Mouse (Mus musculus) liver, adult 2 months (tissue): Measurements from ENCODE around the gene Klf11. TPM values are rescaled to one million over a fixed set of nuclear protein-coding genes. Genes with fewer than 3 reads are reported as not detected.
"Not testable (repeated sequence)": the region's sequence is repeated elsewhere in the genome, so short reads cannot be mapped to it uniquely, and the experiment has no call there.

Experiments
- DNase-seq: peaks from one replicate; pipeline ENCODE4 v3.0.0-alpha.2; 2011; ENCODE audit warnings: low read depth, low spot score; ENCODE audit errors: extremely low read depth
- H3K27ac ChIP-seq: fragments of 200-500 bp; replicated peaks from 2 replicates; pipeline ENCODE4 v1.5.1; 2012; ENCODE audit warnings: low read depth, mild to moderate bottlenecking, control low read depth, inconsistent platforms, low read length; ENCODE audit not compliant: insufficient read depth
- H3K27me3 ChIP-seq: fragments of 200-500 bp; 2 replicates; pipeline ENCODE4 v1.6.1; 2012; ENCODE audit warnings: mild to moderate bottlenecking, moderate library complexity, low read length, inconsistent platforms; ENCODE audit not compliant: control insufficient read depth, insufficient read depth
- H3K36me3 ChIP-seq: fragments of 200-500 bp; 2 replicates; pipeline ENCODE4 v1.6.1; 2012; ENCODE audit warnings: low read length, inconsistent platforms; ENCODE audit not compliant: control insufficient read depth, insufficient read depth
- H3K4me1 ChIP-seq: fragments of 200-500 bp; 2 replicates; pipeline ENCODE4 v1.6.1; 2011; ENCODE audit warnings: low read length; ENCODE audit not compliant: control insufficient read depth, insufficient read depth
- H3K4me3 ChIP-seq: fragments of 200-500 bp; 2 replicates; pipeline ENCODE4 v1.5.1; 2011; ENCODE audit warnings: low read depth, mild to moderate bottlenecking, control low read depth, low read length, moderate library complexity; ENCODE audit not compliant: insufficient read depth
- H3K79me2 ChIP-seq: fragments of 200-500 bp; 2 replicates; pipeline ENCODE4 v1.6.1; 2012; ENCODE audit warnings: inconsistent platforms, mild to moderate bottlenecking, low read length, moderate library complexity; ENCODE audit not compliant: control insufficient read depth, insufficient read depth
- H3K9ac ChIP-seq: fragments of 200-500 bp; 2 replicates; pipeline ENCODE4 v1.6.1; 2012; ENCODE audit warnings: low read depth, mild to moderate bottlenecking, control low read depth, inconsistent platforms, low read length
- CTCF ChIP-seq: fragments of 200-500 bp; IDR thresholded peaks from 2 replicates; pipeline ENCODE4 v1.5.1; 2011; ENCODE audit warnings: low read depth, low read length, control low read depth
- POLR2A ChIP-seq: fragments of 200-500 bp; IDR thresholded peaks from 2 replicates; pipeline ENCODE4 v1.6.1; 2011; ENCODE audit warnings: low read length, control low read depth; ENCODE audit not compliant: insufficient read depth; ENCODE audit errors: extremely low read depth
- WGBS: fragments of 180-500 bp; shearing (Covaris S2); methylation state at CpG from one replicate; pipeline ENCODE4 v1.1.7; 2018; 5-methylcytosine and 5-hydroxymethylcytosine counted together
- polyA plus RNA-seq: library from polyadenylated mRNA; depleted of rRNA; stranded (reverse); fragments of >200 nt; gene quantifications from 2 replicates; pipeline ENCODE4 v1.2.3, GENCODE M21; 2012
- total RNA-seq: library from RNA; depleted of rRNA; stranded (reverse); fragments of >200 nt; gene quantifications from 2 replicates; pipeline ENCODE4 v1.2.3, GENCODE M21; 2014

Klf11 gene
- total and polyA plus RNA-seq, 2 experiments: 2.8 to 5.9 TPM

GRCm38 (mm10) chr12:24699578-24699977 lies 48.5 kb downstream of the Klf11 start:
- Histone ChIP-seq H3K27ac (no peak overlapping the region), H3K79me2 (no peaks in the 10 kb centered on the region), H3K4me1 (no peaks in the 10 kb centered on the region), H3K4me3 (no peak overlapping the region), H3K36me3 (no peaks in the 10 kb centered on the region), H3K27me3 (no peaks in the 10 kb centered on the region), H3K9ac (no peak overlapping the region)
- 84% methylated on average over 10 of the region's 10 CpGs for WGBS
- no peak for DNase-seq
- no peak for TF ChIP-seq CTCF
- no peak for TF ChIP-seq POLR2A

- WGBS: 81% methylated on average over 9 of the region's 9 CpGs
- H3K4me1 ChIP-seq, H3K36me3 ChIP-seq, H3K79me2 ChIP-seq, DNase-seq, H3K27me3 ChIP-seq, H3K27ac ChIP-seq, H3K9ac ChIP-seq, H3K4me3 ChIP-seq: not testable (repeated sequence)
These were observed 50.5 kb downstream of the Klf11 start for GRCm38 (mm10) chr12:24701621-24702020.

- TF ChIP-seq CTCF: no peak
- TF ChIP-seq POLR2A: no peak
- Histone ChIP-seq H3K4me1 (peaks cover 2% of the 10 kb centered on the region; the same call in 1 of the 2 replicates), H3K27me3 (no peaks in the 10 kb centered on the region), H3K36me3 (no peaks in the 10 kb centered on the region), H3K9ac (no peak overlapping the region), H3K27ac (no peak overlapping the region), H3K79me2 (no peaks in the 10 kb centered on the region), H3K4me3 (no peak overlapping the region)
- DNase-seq: no peak
- 83% methylated on average over 3 of the region's 3 CpGs for WGBS
These were observed 51.9 kb downstream of the Klf11 start for GRCm38 (mm10) chr12:24703013-24703412.

- Histone ChIP-seq H3K27me3 (no peaks in the 10 kb centered on the region), H3K79me2 (no peaks in the 10 kb centered on the region), H3K9ac (no peak overlapping the region), H3K4me3 (no peak overlapping the region), H3K4me1 (peaks cover 9% of the 10 kb centered on the region), H3K27ac (peak overlapping the region; percentile 71), H3K36me3 (no peaks in the 10 kb centered on the region)
- no peak for TF ChIP-seq CTCF
- no peak for TF ChIP-seq POLR2A
- WGBS: 47% methylated on average over 15 of the region's 15 CpGs
- DNase-seq: peak; percentile 91
These were observed 54.6 kb downstream of the Klf11 start for GRCm38 (mm10) chr12:24705502-24706263.

- 7% methylated on average over 27 of the region's 27 CpGs for WGBS
- Histone ChIP-seq H3K9ac (no peak overlapping the region), H3K4me3 (no peak overlapping the region), H3K79me2 (no peaks in the 10 kb centered on the region), H3K4me1 (peaks cover 9% of the 10 kb centered on the region), H3K27ac (peak overlapping the region; percentile 71; the same call in 1 of the 2 replicates), H3K36me3 (no peaks in the 10 kb centered on the region; the same call in 1 of the 2 replicates), H3K27me3 (no peaks in the 10 kb centered on the region)
- peak; percentile 66 for DNase-seq
- TF ChIP-seq POLR2A: no peak
- no peak for TF ChIP-seq CTCF
These were observed 55.8 kb downstream of the Klf11 start for GRCm38 (mm10) chr12:24706764-24707479.

- Histone ChIP-seq H3K27ac (no peak overlapping the region), H3K36me3 (no peaks in the 10 kb centered on the region; the same call in 1 of the 2 replicates), H3K9ac (no peak overlapping the region), H3K27me3 (no peaks in the 10 kb centered on the region), H3K4me3 (no peak overlapping the region), H3K4me1 (peaks cover 9% of the 10 kb centered on the region), H3K79me2 (no peaks in the 10 kb centered on the region)
- 9% methylated on average over 9 of the region's 9 CpGs for WGBS
- TF ChIP-seq CTCF: no peak
- TF ChIP-seq POLR2A: no peak
- no peak for DNase-seq
These were observed 56.4 kb downstream of the Klf11 start for GRCm38 (mm10) chr12:24707480-24707802.
